ENCODE assay signal across 15 mouse cellular contexts in genomic region chr7:30567555-30567954, GRCm38 (mm10). TPM values are rescaled to one million over a fixed set of nuclear protein-coding genes. Genes with fewer than 3 reads are reported as not detected.
"Had no signal": no experiment of that assay in that cellular context is flagged by ENCODE, and none has a peak within 500 bp of the region (broad histone marks: within the 10 kb centered on the region; RNA-seq: fewer than 3 reads in every experiment).

No protein-coding gene starts in this region.

- H3K4me3 ChIP-seq: midbrain, embryonic 10.5 days; midbrain, embryonic 12.5 days; neural tube, embryonic 12.5 days; stomach, embryonic 15.5 days had no signal

- DNase-seq: lung, adult 18-20 months; lung, embryonic 14.5 days; lung, postnatal 10 days; lung, postnatal 4 days; midbrain, embryonic 14.5 days; right cerebral cortex, postnatal 14 days; thymus, adult 2 months; thymus, postnatal 25 days; thymus, postnatal 4 days had no signal

- H3K27me3 ChIP-seq: midbrain, embryonic 12.5 days; neural tube, embryonic 12.5 days; stomach, embryonic 15.5 days had no signal

- H3K9me3 ChIP-seq: midbrain, embryonic 10.5 days; midbrain, embryonic 12.5 days; neural tube, embryonic 12.5 days; stomach, embryonic 15.5 days had no signal

- H3K9ac ChIP-seq: lung, embryonic 14.5 days; midbrain, embryonic 12.5 days; neural tube, embryonic 12.5 days; stomach, embryonic 15.5 days had no signal

- H3K4me2 ChIP-seq: lung, embryonic 14.5 days; midbrain, embryonic 12.5 days; neural tube, embryonic 12.5 days; stomach, embryonic 15.5 days had no signal

- H3K27ac ChIP-seq: midbrain, embryonic 10.5 days; midbrain, embryonic 12.5 days; neural tube, embryonic 12.5 days; stomach, embryonic 15.5 days; stomach, postnatal 0 days had no signal

RNA-seq across cellular contexts. Expression of gene Igflr1, which starts 2.3 kb away (rescaled TPM):
- total RNA-seq: neutrophil, adult 5-6 weeks had no signal
